Mouse (Mus musculus) MEL (cell line): ENCODE data around the gene Camk2b. TPM values are rescaled to one million over a fixed set of nuclear protein-coding genes. Genes with fewer than 3 reads are reported as not detected.

ENCODE experiments used
- DNase-seq: peaks from one replicate; pipeline ENCODE4 v3.0.0; 2011; ENCODE audit warnings: low read depth, low spot score
- H3K27ac ChIP-seq: 2 replicates; pipeline ENCODE4 v1.5.1; 2012; ENCODE audit warnings: low read depth, mild to moderate bottlenecking, control low read depth, low read length, moderate library complexity; ENCODE audit not compliant: control insufficient read depth
- H3K27me3 ChIP-seq, 2 experiments: fragments of 150-350 bp in 1 of 2; sonication (generic) in 1 of 2; 2 replicates each; pipeline ENCODE4 v1.6.1; 2012; ENCODE audit warnings: low read length in 2 of 2, mild to moderate bottlenecking in 2 of 2, improper control_type of control experiment in 1 of 2, moderate library complexity in 1 of 2; ENCODE audit not compliant: insufficient read depth in 2 of 2, control insufficient read depth in 1 of 2
- H3K36me3 ChIP-seq, 2 experiments: 2 replicates each; pipeline ENCODE4 v1.6.1; 2012 to 2014; ENCODE audit warnings: low read length in 2 of 2, improper control_type of control experiment in 1 of 2, inconsistent platforms in 1 of 2, mild to moderate bottlenecking in 1 of 2; ENCODE audit not compliant: insufficient read depth in 2 of 2, control insufficient read depth in 1 of 2
- H3K4me1 ChIP-seq, 2 experiments: fragments of 150-350 bp in 1 of 2; sonication (generic) in 1 of 2; 2 replicates each; pipeline ENCODE4 v1.6.1; 2012; ENCODE audit warnings: low read length in 2 of 2, improper control_type of control experiment in 1 of 2, mild to moderate bottlenecking in 1 of 2; ENCODE audit not compliant: insufficient read depth in 2 of 2, control insufficient read depth in 1 of 2
- H3K4me3 ChIP-seq, 2 experiments: fragments of 150-350 bp in 1 of 2; sonication (generic) in 1 of 2; 2 replicates each; pipeline ENCODE4 v1.5.1; 2012; ENCODE audit warnings: low read depth in 2 of 2, low read length in 2 of 2, mild to moderate bottlenecking in 2 of 2, moderate library complexity in 2 of 2, control low read depth in 1 of 2, improper control_type of control experiment in 1 of 2; ENCODE audit not compliant: control insufficient read depth in 1 of 2, insufficient read depth in 1 of 2
- H3K79me2 ChIP-seq: 2 replicates; pipeline ENCODE4 v1.6.1; 2012; ENCODE audit warnings: mild to moderate bottlenecking, low read length, moderate library complexity; ENCODE audit not compliant: control insufficient read depth, poor library complexity, insufficient read depth
- H3K9ac ChIP-seq: 2 replicates; pipeline ENCODE4 v1.6.1; 2012; ENCODE audit warnings: low read depth, mild to moderate bottlenecking, control low read depth, low read length, moderate library complexity; ENCODE audit not compliant: control insufficient read depth, poor library complexity, severe bottlenecking
- H3K9me3 ChIP-seq: fragments of 150-350 bp; sonication (generic); replicated peaks from 2 replicates; pipeline ENCODE4 v1.6.1; 2012; ENCODE audit warnings: mild to moderate bottlenecking, low read length, improper control_type of control experiment, moderate library complexity; ENCODE audit not compliant: insufficient read depth
- BHLHE40 ChIP-seq: IDR thresholded peaks from 2 replicates; pipeline ENCODE4 v1.6.1; 2012; ENCODE audit warnings: low read depth, mild to moderate bottlenecking, inconsistent platforms, low read length, improper control_type of control experiment, borderline replicate concordance
- CHD1 ChIP-seq: IDR thresholded peaks from 2 replicates; pipeline ENCODE4 v1.6.1; 2012; ENCODE audit warnings: low read depth, mild to moderate bottlenecking, inconsistent platforms, low read length, improper control_type of control experiment
- CHD2 ChIP-seq: IDR thresholded peaks from 2 replicates; pipeline ENCODE4 v1.6.1; 2011; ENCODE audit warnings: low read length, improper control_type of control experiment
- CTCF ChIP-seq, 3 experiments: IDR thresholded peaks in 2 of 3; conservative IDR thresholded peaks in 1 of 3; 2 replicates each; pipeline ENCODE4 v1.5.1; 2011 to 2012; ENCODE audit warnings: low read length in 3 of 3, low read depth in 2 of 3, mild to moderate bottlenecking in 2 of 3, improper control_type of control experiment in 1 of 3, inconsistent platforms in 1 of 3, mixed read lengths in 1 of 3, moderate library complexity in 1 of 3; ENCODE audit not compliant: control insufficient read depth in 1 of 3, insufficient read depth in 1 of 3, poor library complexity in 1 of 3, severe bottlenecking in 1 of 3
- E2F4 ChIP-seq: IDR thresholded peaks from 2 replicates; pipeline ENCODE4 v1.6.1; 2011; ENCODE audit warnings: low read depth, low read length, improper control_type of control experiment, borderline replicate concordance
- ELF1 ChIP-seq: IDR thresholded peaks from 2 replicates; pipeline ENCODE4 v1.6.1; 2014; ENCODE audit warnings: low read depth, mild to moderate bottlenecking, inconsistent platforms, low read length, improper control_type of control experiment, moderate library complexity
- EP300 ChIP-seq, 2 experiments: IDR thresholded peaks; 2 replicates each; pipeline ENCODE4 v1.6.1; 2011; ENCODE audit warnings: improper control_type of control experiment in 2 of 2, low read length in 2 of 2, low read depth in 1 of 2, mild to moderate bottlenecking in 1 of 2
- ETS1 ChIP-seq: IDR thresholded peaks from 2 replicates; pipeline ENCODE4 v1.6.1; 2012; ENCODE audit warnings: low read depth, mild to moderate bottlenecking, inconsistent platforms, low read length, improper control_type of control experiment, moderate library complexity
- GABPA ChIP-seq: IDR thresholded peaks from 2 replicates; pipeline ENCODE4 v1.6.1; 2012; ENCODE audit warnings: low read depth, mild to moderate bottlenecking, inconsistent platforms, low read length, improper control_type of control experiment, moderate library complexity
- GATA1 ChIP-seq: IDR thresholded peaks from 2 replicates; pipeline ENCODE4 v1.6.1; 2011; ENCODE audit warnings: low read depth, low read length, improper control_type of control experiment
- JUND ChIP-seq: IDR thresholded peaks from 2 replicates; pipeline ENCODE4 v1.6.1; 2011; ENCODE audit warnings: low read depth, mild to moderate bottlenecking, improper control_type of control experiment, low read length
- KAT2A ChIP-seq: conservative IDR thresholded peaks from 2 replicates; pipeline ENCODE4 v1.6.1; 2012; ENCODE audit warnings: low read depth, low read length, improper control_type of control experiment, inconsistent platforms
- MAX ChIP-seq: IDR thresholded peaks from 2 replicates; pipeline ENCODE4 v1.6.1; 2011; ENCODE audit warnings: low read length, improper control_type of control experiment
- MAZ ChIP-seq: IDR thresholded peaks from 2 replicates; pipeline ENCODE4 v1.6.1; 2012; ENCODE audit warnings: low read depth, mild to moderate bottlenecking, inconsistent platforms, low read length, improper control_type of control experiment
- NELFE ChIP-seq: IDR thresholded peaks from 2 replicates; pipeline ENCODE4 v1.6.1; 2011; ENCODE audit warnings: low read depth, low read length, improper control_type of control experiment
- NRF1 ChIP-seq: IDR thresholded peaks from 2 replicates; pipeline ENCODE4 v1.6.1; 2014; ENCODE audit warnings: low read depth, mild to moderate bottlenecking, inconsistent platforms, low read length, improper control_type of control experiment, moderate library complexity; ENCODE audit not compliant: poor library complexity, insufficient read depth, severe bottlenecking
- POLR2AphosphoS2 ChIP-seq: IDR thresholded peaks from 2 replicates; pipeline ENCODE4 v1.6.1; 2011; ENCODE audit warnings: low read length, improper control_type of control experiment
- SIN3A ChIP-seq: IDR thresholded peaks from 2 replicates; pipeline ENCODE4 v1.6.1; 2012; ENCODE audit warnings: low read length, improper control_type of control experiment, inconsistent platforms
- SMC3 ChIP-seq: IDR thresholded peaks from 2 replicates; pipeline ENCODE4 v1.6.1; 2011; ENCODE audit warnings: low read depth, low read length, improper control_type of control experiment
- TAL1 ChIP-seq: IDR thresholded peaks from 2 replicates; pipeline ENCODE4 v1.6.1; 2012; ENCODE audit warnings: mild to moderate bottlenecking, inconsistent platforms, low read length, moderate library complexity, mixed read lengths
- TBP ChIP-seq: IDR thresholded peaks from 2 replicates; pipeline ENCODE4 v1.8.0; 2011; ENCODE audit warnings: low read depth, low read length, improper control_type of control experiment
- TCF12 ChIP-seq: IDR thresholded peaks from 2 replicates; pipeline ENCODE4 v1.6.1; 2014; ENCODE audit warnings: low read depth, mild to moderate bottlenecking, inconsistent platforms, low read length, improper control_type of control experiment, moderate library complexity
- UBTF ChIP-seq: IDR thresholded peaks from 2 replicates; pipeline ENCODE4 v1.6.1; 2012; ENCODE audit warnings: low read depth, mild to moderate bottlenecking, inconsistent platforms, low read length, improper control_type of control experiment, moderate library complexity, borderline replicate concordance; ENCODE audit not compliant: insufficient read depth
- USF2 ChIP-seq, 2 experiments: IDR thresholded peaks; 2 replicates each; pipeline ENCODE4 v1.6.1; 2011 to 2012; ENCODE audit warnings: improper control_type of control experiment in 2 of 2, low read length in 2 of 2, borderline replicate concordance in 1 of 2, inconsistent platforms in 1 of 2, low read depth in 1 of 2, mild to moderate bottlenecking in 1 of 2; ENCODE audit not compliant: insufficient read depth in 1 of 2
- ZKSCAN1 ChIP-seq: IDR thresholded peaks from 2 replicates; pipeline ENCODE4 v1.6.1; 2012; ENCODE audit warnings: low read depth, mild to moderate bottlenecking, inconsistent platforms, low read length, improper control_type of control experiment, moderate library complexity
- ZNF384 ChIP-seq: IDR thresholded peaks from 2 replicates; pipeline ENCODE4 v1.6.1; 2012; ENCODE audit warnings: low read depth, mild to moderate bottlenecking, inconsistent platforms, low read length, improper control_type of control experiment
- polyA plus RNA-seq, 2 experiments: library from polyadenylated mRNA; stranded (reverse) in 1 of 2; unstranded in 1 of 2; fragments of >175 nt in 1 of 2; fragments of >200 nt in 1 of 2; gene quantifications; 2 replicates each; pipeline versions ENCODE4 v1.2.1 to v1.2.4; 2012; ENCODE audit warnings: low replicate concordance in 2 of 2, low read depth in 1 of 2; ENCODE audit not compliant: insufficient read length in 2 of 2, insufficient read depth in 1 of 2, missing spikeins in 1 of 2
- total RNA-seq: library from RNA; depleted of rRNA; stranded (reverse); fragments of 300-350 nt; gene quantifications from 2 replicates; pipeline ENCODE4 v1.2.3, GENCODE M21; 2012

The Camk2b gene
- total and polyA plus RNA-seq, 3 experiments = 0.04 TPM; not detected in 1

DNA sequence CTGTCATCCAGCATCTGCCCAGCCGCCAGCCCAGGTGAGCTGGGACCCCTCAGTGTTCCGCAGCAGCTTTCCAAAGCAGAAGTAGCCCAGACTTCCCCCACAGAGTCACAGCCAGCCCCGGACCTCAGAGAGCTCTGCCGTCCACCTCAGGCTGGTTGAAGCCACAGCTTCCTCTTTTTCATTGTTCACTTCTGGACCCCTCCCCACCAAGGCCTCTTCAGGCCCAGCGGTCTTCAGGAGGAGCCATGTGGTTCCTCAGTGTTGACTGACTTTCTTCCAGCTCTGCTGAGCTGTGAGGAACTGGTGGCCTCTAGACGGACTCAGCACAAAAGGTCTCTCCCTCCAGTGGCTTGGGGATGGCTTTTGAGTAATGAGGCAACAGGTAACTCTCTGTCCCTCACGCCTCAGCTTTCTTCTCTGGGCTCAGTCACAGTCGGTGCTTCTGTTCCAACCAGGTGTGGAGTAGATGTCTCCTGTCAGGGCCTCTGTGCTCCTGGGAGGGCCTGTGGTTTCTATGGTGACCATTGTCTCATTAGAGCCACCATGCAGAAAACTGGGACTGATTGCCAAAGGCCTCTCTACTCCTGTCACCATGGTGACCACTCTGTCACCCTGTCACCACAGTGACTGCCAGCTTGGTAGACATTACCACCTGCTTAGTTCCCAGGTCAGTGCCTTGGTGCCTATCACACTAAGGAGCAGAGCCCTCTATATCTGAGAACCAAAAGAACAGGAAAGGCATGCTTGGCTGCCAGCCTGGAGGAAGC is 116.4 kb downstream of the Camk2b start, which contains the start of gene Gck (continued):
- TF ChIP-seq EP300 (IDR thresholded peaks at IDR 0.05; ENCODE audit: low read depth in 1 of 2, low read length in 2 of 2) = peak in 1 of 2 experiments; percentile 22; a peak in 1 of 4 replicates
- no peak for TF ChIP-seq CHD1
- no peak for TF ChIP-seq CHD2
- TF ChIP-seq ZKSCAN1 = no peak
- TF ChIP-seq NRF1 = no peak
- no peak for TF ChIP-seq SMC3
- 0 out of 2 replicates have a peak, but pooled peaks have one; percentile 35 for TF ChIP-seq SIN3A
- TF ChIP-seq UBTF = no peak
- TF ChIP-seq MAZ = no peak
- no peak for TF ChIP-seq NELFE
- no peak for TF ChIP-seq TCF12
- no peak for TF ChIP-seq E2F4
- no peak for TF ChIP-seq GATA1
- no peak for TF ChIP-seq TBP
- no peak for TF ChIP-seq ELF1
- TF ChIP-seq ZNF384 = no peak
- no peak for TF ChIP-seq POLR2AphosphoS2
- TF ChIP-seq, all 39 proteins: peak for 5

DNA sequence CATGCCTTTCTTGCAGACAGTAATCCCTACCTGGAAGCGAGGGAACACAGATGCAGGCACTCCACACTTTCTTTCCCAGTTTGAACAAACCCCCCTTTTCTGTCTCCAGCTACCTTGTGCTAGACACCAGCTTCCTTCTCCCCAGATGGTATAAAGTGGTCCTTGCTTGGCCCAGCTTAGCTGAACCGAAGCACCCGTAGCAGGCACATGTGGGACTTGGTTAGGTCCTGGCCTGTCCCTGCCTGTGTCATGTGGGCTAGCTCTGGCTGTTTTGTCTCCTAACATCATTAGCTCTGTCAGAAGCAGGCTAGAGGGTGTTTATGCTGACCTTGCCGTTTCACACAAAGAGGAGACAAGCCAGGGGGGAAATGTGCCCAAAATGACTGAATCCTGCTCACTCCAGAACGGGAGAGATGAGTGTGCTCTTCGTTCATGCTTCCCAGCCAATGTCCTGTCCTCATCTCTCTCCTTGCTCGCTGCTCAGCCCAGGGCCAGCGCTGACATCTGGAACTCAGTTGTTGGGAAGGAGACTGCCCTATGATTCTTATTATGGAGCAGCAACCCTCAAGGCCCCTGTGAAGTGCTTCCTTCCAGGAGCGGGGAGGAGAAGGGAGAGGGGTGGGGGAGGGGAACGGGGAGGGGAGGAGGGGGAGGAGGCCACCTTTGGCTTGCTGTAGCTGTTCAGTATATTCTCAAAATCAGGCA is 117.5 kb downstream of the Camk2b start:
- no peak for TF ChIP-seq ZKSCAN1
- TF ChIP-seq JUND = no peak
- TF ChIP-seq ETS1 = no peak
- TF ChIP-seq UBTF = no peak
- TF ChIP-seq MAZ = no peak
- no peak for TF ChIP-seq EP300 (IDR thresholded peaks at IDR 0.05; ENCODE audit: low read depth in 1 of 2, low read length in 2 of 2)
- no peak for TF ChIP-seq USF2 (IDR thresholded peaks at IDR 0.05; ENCODE audit: borderline replicate concordance in 1 of 2, insufficient read depth in 1 of 2, low read depth in 1 of 2, low read length in 2 of 2)
- TF ChIP-seq KAT2A = no peak
- TF ChIP-seq CTCF (IDR thresholded peaks at IDR 0.05 in 2 of 3, conservative IDR thresholded peaks at IDR 0.05 in 1 of 3; ENCODE audit: control insufficient read depth in 1 of 3, insufficient read depth in 1 of 3, low read depth in 2 of 3, low read length in 3 of 3, poor library complexity in 1 of 3, severe bottlenecking in 1 of 3) = no peak
- no peak for TF ChIP-seq MAX
- no peak for TF ChIP-seq BHLHE40
- no peak for TF ChIP-seq GABPA
- no peak for TF ChIP-seq NRF1
- TF ChIP-seq TCF12 = no peak
- no peak for TF ChIP-seq TAL1
- TF ChIP-seq, all 39 proteins: peak for 0
- Histone ChIP-seq H3K4me1 (peaks cover 7 to 18% of the 10 kb centered on the region in 2 experiments), H3K79me2 (no peaks in the 10 kb centered on the region), H3K9ac (no peak overlapping the region), H3K9me3 (no peaks in the 10 kb centered on the region), H3K27ac (no peak overlapping the region), H3K4me3 (no peak overlapping the region), H3K27me3 (peaks cover 1 to 2% of the 10 kb centered on the region in 2 experiments; a peak in 2 of 4 replicates), H3K36me3 (peaks cover 0 to 6% of the 10 kb centered on the region in 2 experiments; a peak in 2 of 4 replicates)
- no peak for DNase-seq
